Mouse (Mus musculus) heart, postnatal 0 days (tissue): ENCODE measurements around the gene Ablim1. TPM values are rescaled to one million over a fixed set of nuclear protein-coding genes. Genes with fewer than 3 reads are reported as not detected.

Experiments used
- ATAC-seq: fragments of 200-750 bp; cut with Nextera tagmentation; 2 replicates; pipeline ENCODE4 v1.8.0; 2017; ENCODE audit warnings: low read depth, moderate number of reproducible peaks, moderate library complexity; ENCODE audit not compliant: insufficient read depth
- DNase-seq: peaks from one replicate; pipeline ENCODE4 v3.0.0-alpha.2; 2016; ENCODE audit warnings: low spot score
- H3K27ac ChIP-seq: fragments of 300-500 bp; sonication (generic); 2 replicates; pipeline ENCODE4 v1.5.1; 2014; ENCODE audit warnings: low read depth, mild to moderate bottlenecking
- H3K27me3 ChIP-seq: fragments of 300-500 bp; sonication (generic); 2 replicates; pipeline ENCODE4 v1.6.1; 2014; ENCODE audit warnings: low read length, mixed read lengths; ENCODE audit not compliant: control insufficient read depth, insufficient read depth
- H3K36me3 ChIP-seq: fragments of 300-500 bp; sonication (generic); replicated peaks from 2 replicates; pipeline ENCODE4 v1.6.1; 2014; ENCODE audit warnings: low read length, mixed read lengths; ENCODE audit not compliant: control insufficient read depth, insufficient read depth
- H3K4me1 ChIP-seq: fragments of 300-500 bp; sonication (generic); 2 replicates; pipeline ENCODE4 v1.6.1; 2014; ENCODE audit warnings: antibody characterized with exemption; ENCODE audit not compliant: control insufficient read depth, insufficient read depth
- H3K4me2 ChIP-seq: fragments of 300-500 bp; sonication (generic); 2 replicates; pipeline ENCODE4 v1.6.1; 2014; ENCODE audit warnings: low read depth, mild to moderate bottlenecking, low read length, moderate library complexity
- H3K4me3 ChIP-seq: fragments of 300-500 bp; sonication (generic); 2 replicates; pipeline ENCODE4 v1.5.1; 2014; ENCODE audit warnings: low read depth, low read length
- H3K9ac ChIP-seq: fragments of 300-500 bp; sonication (generic); replicated peaks from 2 replicates; pipeline ENCODE4 v1.6.1; 2014; ENCODE audit warnings: low read depth, low read length, mixed read lengths
- H3K9me3 ChIP-seq: fragments of 300-500 bp; sonication (generic); replicated peaks from 2 replicates; pipeline ENCODE4 v1.6.1; 2016; ENCODE audit warnings: low read length; ENCODE audit not compliant: control insufficient read depth
- CTCF ChIP-seq: IDR thresholded peaks from 2 replicates; pipeline ENCODE4 v1.5.1; 2016; ENCODE audit warnings: antibody characterized with exemption, control low read depth, low read depth
- EP300 ChIP-seq: IDR thresholded peaks from 2 replicates; pipeline ENCODE4 v1.6.1; 2016; ENCODE audit warnings: antibody characterized with exemption, low read depth
- WGBS: fragments of 180-500 bp; shearing (Covaris S2); extraction: QIAGEN DNeasy Blood & Tissue Kit; methylation state at CpG from one replicate; pipeline ENCODE4 v1.1.7; 2014; 5-methylcytosine and 5-hydroxymethylcytosine counted together
- polyA plus RNA-seq: library from polyadenylated mRNA; unstranded; fragments of >200 nt; fragmentation: Nextera tagmentation; extraction: Ambion mirVana; gene quantifications from 2 replicates; pipeline ENCODE4 v1.2.1, GENCODE M21; 2015
- total RNA-seq: library from RNA; depleted of rRNA; stranded (reverse); fragments of >200 nt; gene quantifications from 2 replicates; pipeline ENCODE4 v1.2.3, GENCODE M21; 2014; ENCODE audit warnings: low replicate concordance

Gene Ablim1
- total and polyA plus RNA-seq, 2 experiments from 2014 or later: 106 to 235 TPM

- H3K27me3 ChIP-seq: no peaks in the 10 kb centered on the region
- no peaks in the 10 kb centered on the region; the same call in 1 of the 2 replicates for H3K36me3 ChIP-seq
- peak overlapping the region; percentile 61 for H3K4me2 ChIP-seq
- peaks cover 52% of the 10 kb centered on the region for H3K4me1 ChIP-seq
- peak overlapping the region; percentile 96 for H3K27ac ChIP-seq
- peak overlapping the region; percentile 84 for H3K4me3 ChIP-seq
- ATAC-seq (peak; percentile 50), DNase-seq (no peak)
- no peaks in the 10 kb centered on the region for H3K9me3 ChIP-seq
- peak overlapping the region; percentile 96 for H3K9ac ChIP-seq
- WGBS: under 1% methylated on average over 75 of the region's 78 CpGs
- TF ChIP-seq EP300 (no peak), CTCF (no peak)
Observed at GRCm38 (mm10) chr19:57361131-57361938, 46.6 kb upstream of the Ablim1 start.

DNA sequence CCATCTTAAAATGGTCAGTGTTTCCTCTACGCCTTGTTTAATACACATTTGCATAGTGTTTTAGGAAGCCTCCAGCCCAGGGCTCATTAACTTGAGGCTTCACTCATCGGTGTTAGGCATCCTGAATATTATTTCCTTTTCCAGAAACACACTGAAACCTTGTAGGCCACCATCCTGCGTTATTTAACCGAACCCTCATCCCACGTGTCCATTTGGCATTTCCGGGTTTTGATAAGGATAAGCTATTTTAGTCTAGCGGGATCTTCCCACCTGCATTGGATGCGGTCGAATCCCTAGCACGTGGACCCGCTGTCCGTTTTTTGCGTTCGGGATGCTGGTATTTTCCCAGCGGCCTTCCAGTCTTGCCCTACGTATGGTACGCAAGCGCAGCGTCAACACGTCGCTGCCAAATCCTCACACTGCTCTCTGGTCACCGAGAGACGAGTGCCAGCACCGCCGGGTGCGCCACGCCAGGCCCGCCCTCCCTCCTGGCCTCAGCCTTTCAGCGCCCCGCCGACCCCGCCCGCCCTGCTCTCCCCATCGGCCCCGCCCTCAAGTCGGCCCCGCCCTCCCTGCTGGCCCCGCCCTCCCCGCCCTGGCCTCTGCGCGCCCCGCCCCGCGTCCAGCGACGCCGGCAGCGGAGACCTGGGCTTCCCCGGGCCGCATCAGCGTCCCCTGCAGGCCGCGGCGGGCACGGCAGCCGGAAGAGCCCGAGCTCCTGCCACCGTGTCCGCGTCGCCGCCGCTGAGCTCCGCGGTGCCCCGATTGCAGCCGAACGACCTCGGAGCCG, 45.8 kb upstream of the Ablim1 start, which contains the start of gene Fam160b1:
Gene Fam160b1, plus strand, starts transcription at position 340 of the 790 bp plus-strand sequence.
- H3K4me2 ChIP-seq: peak within 1 kb of the TSS; percentile 61
- no peak for TF ChIP-seq EP300
- peak; percentile 65 for TF ChIP-seq CTCF
- H3K4me1 ChIP-seq: peaks cover 44% of the 10 kb centered on the region
- peak within 1 kb of the TSS; percentile 96 for H3K27ac ChIP-seq
- DNase-seq: peak; percentile 90
- peak within 1 kb of the TSS; percentile 96 for H3K9ac ChIP-seq
- no peaks in the 10 kb centered on the region for H3K36me3 ChIP-seq
- no peaks in the 10 kb centered on the region for H3K9me3 ChIP-seq
- H3K4me3 ChIP-seq: peak within 1 kb of the TSS; percentile 84
- H3K27me3 ChIP-seq: no peaks in the 10 kb centered on the region
- peak; percentile 86 for ATAC-seq
- 1% methylated on average over 55 of the region's 70 CpGs for WGBS

DNA sequence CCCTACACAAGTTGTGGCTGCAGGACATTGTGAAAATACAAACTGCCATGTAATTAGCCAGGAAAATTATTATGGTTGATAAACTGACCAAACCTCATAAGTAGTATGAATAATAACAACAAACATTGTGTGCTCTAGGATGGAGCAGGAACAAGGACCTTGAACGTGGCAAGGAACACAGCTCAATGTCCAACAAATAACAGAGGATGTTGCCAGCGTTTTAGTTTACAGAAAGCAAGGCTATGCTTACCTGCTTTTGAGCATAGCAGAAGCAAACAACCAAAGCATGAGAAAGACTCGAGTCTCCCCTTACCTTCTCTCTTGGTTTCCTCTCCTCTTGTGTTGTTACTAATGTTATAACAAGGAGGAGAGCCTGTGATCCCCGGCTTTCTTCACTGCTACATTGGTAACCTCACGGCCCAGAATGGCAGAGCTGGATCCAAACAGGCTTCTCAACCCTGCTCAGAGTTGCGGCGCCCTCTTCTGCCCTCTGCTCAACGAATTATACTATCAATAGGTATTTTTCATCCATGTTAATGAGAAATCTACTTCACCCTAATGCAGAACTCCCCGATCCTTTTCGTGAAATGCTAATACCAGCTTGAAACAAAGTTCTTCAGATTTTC, 45.1 kb upstream of the Ablim1 start:
- no peaks in the 10 kb centered on the region for H3K27me3 ChIP-seq
- TF ChIP-seq EP300: no peak
- TF ChIP-seq CTCF: peak; percentile 15
- ATAC-seq: no peak
- peak overlapping the region; percentile 96 for H3K27ac ChIP-seq
- H3K9ac ChIP-seq: peak overlapping the region; percentile 52
- peaks cover 39% of the 10 kb centered on the region for H3K4me1 ChIP-seq
- no peaks in the 10 kb centered on the region for H3K9me3 ChIP-seq
- no peaks in the 10 kb centered on the region for H3K36me3 ChIP-seq
- no peak for DNase-seq
- WGBS: 22% methylated on average over 10 of the region's 10 CpGs
- H3K4me2 ChIP-seq: peak overlapping the region; percentile 61
- peak overlapping the region; percentile 84 for H3K4me3 ChIP-seq

- no peaks in the 10 kb centered on the region for H3K36me3 ChIP-seq
- WGBS: 79% methylated on average over 20 of the region's 20 CpGs
- peaks cover 32% of the 10 kb centered on the region for H3K4me1 ChIP-seq
- H3K9me3 ChIP-seq: no peaks in the 10 kb centered on the region
- ATAC-seq: no peak
- DNase-seq: no peak
- no peaks in the 10 kb centered on the region for H3K27me3 ChIP-seq
- no peak for TF ChIP-seq CTCF
- no peak for TF ChIP-seq EP300
- peak overlapping the region; percentile 84 for H3K4me3 ChIP-seq
- peak overlapping the region; percentile 61 for H3K4me2 ChIP-seq
- H3K9ac ChIP-seq: peak overlapping the region; percentile 52; the same call in 1 of the 2 replicates
- peak overlapping the region; percentile 96; the same call in 1 of the 2 replicates for H3K27ac ChIP-seq
Observed at GRCm38 (mm10) chr19:57358836-57359598, 44.3 kb upstream of the Ablim1 start.
